Mouse (Mus musculus) urinary bladder, postnatal 36 days (tissue): ENCODE data around the gene Tmbim4.

Experiments
- DNase-seq, 2 experiments: peaks; one replicate each; pipeline ENCODE4 v3.0.0; 2022; ENCODE audit warnings: low spot score in 2 of 2, mixed read lengths in 1 of 2

Gene Tmbim4

DNA sequence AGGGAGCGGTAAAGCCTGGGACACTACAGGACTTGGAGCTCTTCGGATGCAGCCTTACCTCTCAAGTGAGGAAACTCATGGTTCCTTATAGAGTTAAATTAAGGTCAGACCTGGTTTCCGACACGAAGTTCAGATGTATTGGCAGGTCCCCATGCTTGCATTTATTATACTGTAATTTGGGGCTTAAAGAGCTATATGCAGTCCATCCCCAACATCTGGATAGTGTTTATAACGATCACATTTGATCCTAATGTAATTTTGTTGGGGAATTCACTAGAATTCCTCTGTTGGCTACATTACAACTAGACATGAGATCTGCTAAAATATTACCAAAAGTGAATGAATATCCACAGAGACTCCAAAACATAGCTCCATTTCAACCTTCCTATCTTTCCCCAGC is 44.3 kb downstream of the Tmbim4 start:
- no peak for DNase-seq

DNA sequence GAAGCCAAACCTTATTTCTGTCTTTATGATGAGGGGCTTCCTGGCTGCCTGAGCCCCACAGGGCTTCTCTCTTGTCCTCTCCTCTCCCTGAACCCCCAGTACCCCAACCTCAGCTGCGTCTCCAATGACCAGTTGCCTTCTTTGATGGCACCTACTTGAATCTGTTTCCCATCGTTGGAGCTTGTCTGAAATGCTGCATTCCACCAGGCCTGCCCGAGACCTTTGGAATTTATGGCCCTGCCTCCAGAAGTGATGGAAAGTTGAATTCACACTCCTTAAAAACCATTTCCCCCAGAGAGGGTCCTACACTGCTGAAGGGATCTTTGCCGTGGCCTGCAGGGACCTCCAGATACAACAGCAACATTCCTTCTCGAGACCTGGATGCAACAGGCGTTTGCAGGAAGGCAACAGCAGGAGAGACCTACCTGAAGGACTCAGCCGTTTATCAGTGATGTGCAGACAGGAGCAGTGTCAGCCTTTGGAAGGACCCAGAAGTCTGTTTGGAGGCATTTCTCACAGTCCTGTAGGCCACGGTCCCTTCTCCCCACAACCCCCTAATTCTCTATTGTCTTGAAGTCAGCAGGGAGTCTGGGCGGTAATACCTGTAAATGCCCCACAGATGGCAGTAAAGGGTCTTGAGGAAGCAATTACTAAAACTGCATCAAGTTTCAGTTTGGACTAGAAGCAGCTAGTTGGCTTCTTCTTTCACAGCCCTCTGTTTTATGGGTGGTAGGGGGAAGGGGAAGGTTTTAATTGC is 45.8 kb downstream of the Tmbim4 start:
- peak; percentile 13 to 22 for DNase-seq

DNA sequence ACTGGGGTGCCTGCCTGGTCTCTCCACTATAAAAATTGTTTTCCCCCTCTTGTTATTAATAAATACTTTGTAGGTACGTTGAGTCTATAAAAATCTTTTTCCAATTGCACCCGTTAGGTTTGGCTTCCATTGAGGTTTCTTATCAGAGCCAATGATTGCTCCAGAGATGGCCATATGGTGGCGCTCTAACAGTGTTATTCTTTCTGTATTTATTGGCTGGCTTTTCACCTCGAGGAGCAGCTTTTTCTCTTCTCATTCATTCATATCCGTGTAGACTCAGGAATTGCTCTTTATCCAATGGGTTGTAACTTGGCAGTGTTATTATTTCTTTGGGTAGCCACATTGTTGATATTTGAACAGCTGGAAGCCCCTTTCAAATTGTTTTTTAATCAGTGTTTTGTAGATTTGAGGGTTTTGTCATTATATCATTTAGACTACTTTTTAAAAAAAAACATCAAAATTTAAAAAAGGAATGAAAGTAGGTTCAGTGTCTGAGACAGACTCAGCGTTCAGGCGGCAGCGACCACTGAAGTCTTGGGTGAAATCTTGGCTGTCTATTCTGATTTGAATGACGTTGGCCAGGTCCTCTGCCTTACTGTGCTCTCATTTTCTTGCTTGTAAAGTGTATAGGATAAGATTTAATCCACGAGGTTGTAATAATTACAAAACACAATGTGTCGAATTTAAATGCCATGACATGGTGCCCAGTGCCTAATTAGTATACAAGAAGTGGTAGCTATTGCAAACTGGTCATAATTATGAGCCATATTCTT is 49.7 kb downstream of the Tmbim4 start:
- no peak for DNase-seq

DNA sequence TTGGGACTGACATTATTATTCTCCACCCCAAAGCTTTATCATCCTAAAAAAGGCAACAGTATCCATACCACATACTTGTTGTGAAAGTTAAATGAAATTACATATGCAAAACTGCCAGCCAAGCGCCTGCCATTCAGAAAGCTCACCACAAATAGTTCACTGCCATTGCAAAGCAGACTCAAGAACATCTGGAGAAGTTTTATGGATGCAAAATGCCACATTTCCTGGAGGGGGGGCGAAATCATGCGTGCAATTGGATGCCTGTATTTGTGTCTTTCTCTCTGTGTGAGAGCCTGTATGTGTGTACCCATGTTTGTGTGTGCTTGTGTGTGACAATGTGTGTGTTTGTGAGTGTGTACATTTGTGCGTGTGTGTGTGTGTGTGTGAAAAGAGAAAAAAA is 50.4 kb downstream of the Tmbim4 start:
- no peak for DNase-seq

DNA sequence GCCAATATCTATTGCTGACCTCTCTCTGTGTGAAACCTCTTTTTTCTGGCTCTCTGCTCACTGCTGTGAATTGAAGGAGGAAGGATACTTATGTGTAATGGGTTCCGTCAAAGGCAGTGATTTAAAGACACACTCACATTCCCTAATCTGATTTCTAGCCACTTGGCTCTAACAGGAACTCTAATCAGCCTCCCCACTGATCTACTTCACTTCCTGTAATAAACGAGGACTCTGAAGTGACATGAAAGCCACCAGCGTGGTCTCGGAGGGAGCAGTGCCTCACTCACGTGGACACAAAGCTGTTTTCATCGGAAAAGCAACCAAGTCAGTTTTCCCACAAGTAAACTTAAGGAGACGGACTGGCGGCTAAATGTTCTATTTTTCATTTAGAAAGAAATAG is 51.4 kb downstream of the Tmbim4 start:
- DNase-seq: no peak

DNA sequence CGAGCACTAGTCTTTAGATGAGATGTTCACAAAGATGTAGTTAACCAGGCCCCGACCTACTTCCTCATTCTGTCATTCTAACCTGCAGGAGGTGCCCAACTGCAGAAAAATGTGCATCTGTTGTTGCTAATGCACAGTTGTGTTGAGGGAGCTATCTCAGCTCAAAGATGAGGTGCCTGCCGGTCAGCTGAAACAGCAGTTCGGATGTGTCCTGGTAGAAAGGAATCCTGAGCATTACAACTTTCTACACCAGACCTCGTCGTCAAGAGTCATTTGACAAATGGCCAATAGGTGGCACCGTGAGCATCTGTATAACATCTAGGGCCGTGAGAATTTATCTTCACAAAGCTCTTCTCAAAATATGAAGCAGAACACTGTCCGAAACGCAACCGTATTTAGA is 55.8 kb downstream of the Tmbim4 start:
- peak; percentile 10 to 38 for DNase-seq

DNA sequence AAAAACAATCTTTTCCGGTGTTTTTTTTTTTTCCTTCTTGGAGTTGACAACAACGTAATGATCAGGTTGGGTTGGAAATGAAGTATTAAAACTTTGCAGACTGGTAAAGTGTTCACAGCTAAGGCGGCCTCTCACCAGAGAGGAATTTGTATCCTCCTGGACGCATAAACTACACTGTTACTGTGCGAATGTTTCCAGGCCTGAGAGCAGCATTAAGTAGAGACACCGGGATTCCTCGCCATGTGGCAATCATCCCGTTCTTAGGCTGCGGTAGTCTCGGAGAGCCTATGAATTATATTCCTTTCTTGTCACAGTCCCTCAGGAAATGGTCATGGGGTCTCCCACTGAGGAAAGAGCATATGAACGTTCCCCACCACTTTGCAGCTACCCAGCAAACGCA is 66.4 kb downstream of the Tmbim4 start:
- no peak for DNase-seq

DNA sequence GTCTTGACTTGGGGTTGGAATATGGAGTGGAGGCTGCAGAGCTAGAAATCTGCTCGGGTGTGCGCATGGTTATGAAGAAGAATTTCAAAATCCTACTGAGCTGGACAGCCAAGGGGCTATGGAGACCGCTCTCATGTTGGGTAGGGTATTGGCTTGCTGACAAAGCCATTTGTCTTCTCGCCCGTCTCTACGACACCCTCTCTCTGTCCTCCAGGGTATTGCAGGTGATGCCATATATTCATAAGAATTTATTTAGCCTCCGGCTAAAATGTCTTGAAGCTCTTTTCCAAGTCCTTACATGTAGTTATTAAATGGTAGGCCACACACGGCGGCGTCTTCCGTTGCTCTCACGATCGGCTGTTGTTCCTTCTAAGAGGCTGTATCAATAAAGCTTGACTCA is 68.6 kb downstream of the Tmbim4 start:
- DNase-seq: no peak

DNA sequence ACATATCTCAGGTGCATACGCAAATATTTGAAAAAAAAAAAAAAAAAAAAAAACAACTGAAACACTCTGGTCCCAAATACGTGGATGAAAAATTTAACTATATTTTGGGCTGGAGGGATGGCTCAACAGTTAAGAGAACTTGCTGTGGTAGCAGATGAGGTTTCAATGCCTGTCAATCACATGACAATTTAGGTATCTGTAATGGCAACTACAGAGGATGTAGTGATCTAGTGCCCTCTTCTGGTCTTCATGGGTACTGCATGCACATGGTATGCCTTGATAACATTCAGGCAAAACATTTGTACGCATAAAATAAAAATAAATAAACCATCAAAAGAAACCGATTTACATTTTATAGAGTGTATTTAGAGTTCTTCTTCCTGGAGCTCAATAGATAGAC is 69.4 kb downstream of the Tmbim4 start:
- DNase-seq: peak in 1 of 2 experiments; percentile 19

DNA sequence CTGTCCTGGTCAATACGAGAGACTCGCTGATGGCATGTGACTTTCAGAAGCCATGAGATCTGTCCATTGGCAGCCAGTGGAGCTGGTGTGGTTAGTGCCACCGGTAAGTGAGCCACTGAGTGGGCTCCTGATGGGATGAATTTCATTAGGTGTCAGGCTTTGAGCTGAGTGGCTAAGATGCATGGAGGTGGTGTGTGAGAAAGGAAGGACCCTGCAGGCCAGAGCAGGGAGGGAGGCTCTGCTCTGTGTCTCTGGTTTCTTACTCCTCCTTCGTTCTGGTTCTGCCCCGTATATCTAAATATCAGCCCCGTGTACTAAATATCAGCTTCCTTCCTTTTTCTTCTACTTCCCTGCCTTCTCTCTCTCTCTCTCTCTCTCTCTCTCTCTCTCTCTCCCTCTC is 69.9 kb downstream of the Tmbim4 start:
- no peak for DNase-seq

DNA sequence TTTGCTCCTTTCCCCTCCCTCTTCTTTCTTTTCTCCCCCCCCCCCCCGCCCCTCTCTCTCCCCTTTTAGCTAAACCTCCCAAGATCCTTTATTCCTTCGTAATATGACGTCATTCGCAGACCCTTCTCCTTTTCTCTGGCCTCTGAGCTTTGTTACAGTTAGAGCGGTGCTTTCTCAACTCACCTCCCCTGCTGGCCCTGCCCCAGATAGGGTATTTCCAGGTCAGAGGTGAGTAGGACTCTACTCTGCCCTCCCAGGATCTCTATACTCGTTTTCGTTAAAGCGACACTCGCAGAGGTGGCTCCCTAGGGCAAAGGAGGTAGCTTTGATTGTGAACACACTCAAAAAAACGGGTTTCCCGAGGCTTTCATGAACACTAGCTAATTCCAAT is 70.5 kb downstream of the Tmbim4 start:
- no peak for DNase-seq

DNA sequence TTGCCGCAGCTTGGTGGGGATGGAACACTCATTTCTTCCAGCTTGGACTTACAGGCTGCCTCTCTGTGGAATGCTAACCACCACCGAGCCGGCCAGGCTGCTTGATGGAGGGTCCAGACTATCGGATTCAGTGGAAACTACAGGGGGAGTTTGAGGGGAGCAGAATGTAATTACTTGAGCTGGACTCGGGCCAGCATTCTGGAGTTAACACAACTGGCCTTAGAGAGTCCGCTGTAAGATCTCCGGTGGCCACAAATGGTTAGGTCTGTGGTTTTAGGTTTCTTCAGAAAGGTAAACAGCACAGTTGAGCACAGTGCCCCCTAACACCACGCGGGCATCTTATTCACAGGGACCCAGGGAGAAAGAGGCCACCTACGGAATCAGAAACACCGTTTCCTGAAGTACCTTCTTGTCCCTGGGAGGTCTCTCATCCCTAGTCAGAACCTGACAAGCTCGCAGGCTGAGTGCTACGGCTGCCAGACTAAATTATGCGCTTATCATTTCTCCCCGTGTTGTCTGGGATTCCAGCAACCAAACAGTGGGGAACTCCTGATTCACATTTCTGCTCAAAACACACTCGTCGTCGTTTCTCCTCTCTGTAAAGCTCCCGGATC is 71.0 kb downstream of the Tmbim4 start:
- no peak for DNase-seq

DNA sequence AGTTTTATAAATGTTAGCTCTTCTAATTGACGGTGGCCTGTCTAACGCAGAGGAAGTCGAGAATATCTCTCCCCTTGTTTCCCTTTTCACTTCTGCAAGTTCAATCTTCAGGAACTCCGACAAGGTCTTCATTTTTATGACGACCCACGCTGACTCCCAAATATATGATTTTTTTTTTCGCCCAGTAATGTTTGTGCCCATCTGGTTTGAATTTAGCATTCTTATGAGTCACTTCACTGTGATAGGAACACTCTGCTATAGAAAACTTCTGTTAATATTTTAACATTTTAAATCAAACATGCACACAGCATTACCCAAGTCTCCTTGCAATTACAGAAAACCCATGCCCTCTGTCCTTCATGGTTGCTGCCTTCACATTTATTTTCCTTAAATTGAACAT is 71.9 kb downstream of the Tmbim4 start:
- no peak for DNase-seq
